Mouse (Mus musculus) midbrain, embryonic 10.5 days (tissue): ENCODE data around the gene Psma4. TPM values are rescaled to one million over a fixed set of nuclear protein-coding genes. Genes with fewer than 3 reads are reported as not detected.
A peak's percentile ranks its signal among the peaks of the same experiment; 100 is the strongest.

Experiments
- DNase-seq: peaks from one replicate; pipeline ENCODE4 v3.0.0-alpha.2; 2017; ENCODE audit warnings: low spot score
- H3K27ac ChIP-seq: fragments of 300-500 bp; sonication (generic); replicated peaks from 2 replicates; pipeline ENCODE4 v1.5.1; 2016; ENCODE audit warnings: mild to moderate bottlenecking
- H3K27me3 ChIP-seq: fragments of 300-500 bp; sonication (generic); 2 replicates; pipeline ENCODE4 v1.6.1; 2016; ENCODE audit warnings: low read depth, mild to moderate bottlenecking; ENCODE audit not compliant: poor library complexity, severe bottlenecking
- H3K36me3 ChIP-seq: fragments of 300-500 bp; sonication (generic); 2 replicates; pipeline ENCODE4 v1.6.1; 2016; ENCODE audit warnings: mild to moderate bottlenecking, moderate library complexity
- H3K4me1 ChIP-seq: fragments of 300-500 bp; sonication (generic); 2 replicates; pipeline ENCODE4 v1.6.1; 2016
- H3K4me3 ChIP-seq: fragments of 300-500 bp; sonication (generic); 2 replicates; pipeline ENCODE4 v1.5.1; 2016; ENCODE audit warnings: mild to moderate bottlenecking, moderate library complexity
- H3K9me3 ChIP-seq: fragments of 300-500 bp; sonication (generic); replicated peaks from 2 replicates; pipeline ENCODE4 v1.6.1; 2016; ENCODE audit warnings: mild to moderate bottlenecking
- WGBS: fragments of 180-500 bp; shearing (Covaris S2); methylation state at CpG from one replicate; pipeline ENCODE4 v1.1.7; 2016; 5-methylcytosine and 5-hydroxymethylcytosine counted together
- polyA plus RNA-seq: library from polyadenylated mRNA; unstranded; fragments of >200 nt; fragmentation: Nextera tagmentation; extraction: Ambion mirVana; gene quantifications from 2 replicates; pipeline ENCODE4 v1.2.1, GENCODE M21; 2016

The Psma4 gene
- polyA plus RNA-seq, result 314 and 322 TPM in 2 replicates

- Histone ChIP-seq H3K4me1 (peaks cover 22% of the 10 kb centered on the region), H3K27me3 (no peaks in the 10 kb centered on the region), H3K4me3 (peak within 1 kb of the TSS; percentile 95), H3K27ac (peak within 1 kb of the TSS; percentile 93), H3K9me3 (no peaks in the 10 kb centered on the region), H3K36me3 (peaks cover 39% of the 10 kb centered on the region)
- under 1% methylated on average over 65 of the region's 65 CpGs for WGBS
- peak; percentile 96 for DNase-seq
Observed at GRCm38 (mm10) chr9:54950575-54951321, at the start of gene Psma4, which contains the start of gene AY074887. Psma4 (plus strand) TSS chr9:54950790. AY074887 (minus strand) TSS chr9:54950998.

GRCm38 (mm10) chr9:54909446-54909845 lies 41.1 kb upstream of the Psma4 start:
- Histone ChIP-seq H3K9me3 (no peaks in the 10 kb centered on the region), H3K27ac (no peak overlapping the region), H3K36me3 (peaks cover 80% of the 10 kb centered on the region), H3K4me1 (no peaks in the 10 kb centered on the region), H3K4me3 (no peak overlapping the region), H3K27me3 (no peaks in the 10 kb centered on the region)
- 94% methylated on average over 5 of the region's 5 CpGs for WGBS
- DNase-seq, result no peak

GRCm38 (mm10) chr9:54915576-54915975 lies 35.0 kb upstream of the Psma4 start:
- H3K27ac ChIP-seq, result no peak overlapping the region
- H3K27me3 ChIP-seq, result no peaks in the 10 kb centered on the region
- 73% methylated on average over 7 of the region's 7 CpGs for WGBS
- no peak overlapping the region for H3K4me3 ChIP-seq
- peaks cover 9% of the 10 kb centered on the region for H3K4me1 ChIP-seq
- no peaks in the 10 kb centered on the region; the same call in 1 of the 2 replicates for H3K9me3 ChIP-seq
- peaks cover 20% of the 10 kb centered on the region for H3K36me3 ChIP-seq
- no peak for DNase-seq

GRCm38 (mm10) chr9:54916401-54916800 lies 34.2 kb upstream of the Psma4 start:
- H3K4me3 ChIP-seq, result peak overlapping the region; percentile 78

GRCm38 (mm10) chr9:54917010-54917677 lies 33.4 kb upstream of the Psma4 start, which contains the start of gene Hykk:
Hykk (plus strand) TSS chr9:54917283.
- under 1% methylated on average over 34 of the region's 34 CpGs for WGBS
- no peaks in the 10 kb centered on the region for H3K27me3 ChIP-seq
- H3K4me3 ChIP-seq, result peak within 1 kb of the TSS; percentile 78
- DNase-seq, result peak; percentile 92
- H3K36me3 ChIP-seq, result peaks cover 6% of the 10 kb centered on the region
- H3K27ac ChIP-seq, result peak within 1 kb of the TSS; percentile 83
- H3K9me3 ChIP-seq, result no peaks in the 10 kb centered on the region; the same call in 1 of the 2 replicates
- H3K4me1 ChIP-seq, result peaks cover 9% of the 10 kb centered on the region

More at GRCm38 (mm10) chr9:54916401-54916800, 34.2 kb upstream of the Psma4 start:
- no peak overlapping the region for H3K27ac ChIP-seq
- H3K27me3 ChIP-seq, result no peaks in the 10 kb centered on the region
- H3K4me1 ChIP-seq, result peaks cover 9% of the 10 kb centered on the region
- DNase-seq, result no peak
- no peaks in the 10 kb centered on the region; the same call in 1 of the 2 replicates for H3K9me3 ChIP-seq
- peaks cover 12% of the 10 kb centered on the region for H3K36me3 ChIP-seq
- WGBS, result 72% methylated on average over 8 of the region's 8 CpGs

DNA sequence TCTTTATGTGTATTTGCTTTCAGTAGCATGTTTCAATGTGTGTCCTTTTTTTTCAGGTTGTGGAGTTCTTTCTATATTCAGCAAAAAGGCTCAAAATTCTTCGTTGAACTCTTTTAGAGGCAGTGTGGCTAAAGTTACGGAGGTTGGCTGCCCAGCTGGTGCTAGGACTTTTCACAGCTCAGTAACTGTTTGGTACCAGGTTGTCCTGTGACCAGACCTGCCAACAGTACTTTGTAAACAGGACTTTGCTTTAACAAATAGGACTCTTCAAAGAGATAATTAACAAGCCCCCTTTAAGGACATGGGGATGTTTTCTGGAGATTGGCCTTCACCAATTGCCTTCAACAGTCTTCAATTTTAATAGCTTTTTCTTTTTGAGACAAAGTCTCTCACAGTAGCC lies 32.4 kb upstream of the Psma4 start:
- H3K9me3 ChIP-seq, result peaks cover 6% of the 10 kb centered on the region; the same call in 1 of the 2 replicates
- 87% methylated on average over 2 of the region's 2 CpGs for WGBS
- peaks cover 9% of the 10 kb centered on the region for H3K4me1 ChIP-seq
- peaks cover 10% of the 10 kb centered on the region for H3K36me3 ChIP-seq
- peak overlapping the region; percentile 78 for H3K4me3 ChIP-seq
- no peak overlapping the region for H3K27ac ChIP-seq
- H3K27me3 ChIP-seq, result no peaks in the 10 kb centered on the region
- DNase-seq, result no peak

DNA sequence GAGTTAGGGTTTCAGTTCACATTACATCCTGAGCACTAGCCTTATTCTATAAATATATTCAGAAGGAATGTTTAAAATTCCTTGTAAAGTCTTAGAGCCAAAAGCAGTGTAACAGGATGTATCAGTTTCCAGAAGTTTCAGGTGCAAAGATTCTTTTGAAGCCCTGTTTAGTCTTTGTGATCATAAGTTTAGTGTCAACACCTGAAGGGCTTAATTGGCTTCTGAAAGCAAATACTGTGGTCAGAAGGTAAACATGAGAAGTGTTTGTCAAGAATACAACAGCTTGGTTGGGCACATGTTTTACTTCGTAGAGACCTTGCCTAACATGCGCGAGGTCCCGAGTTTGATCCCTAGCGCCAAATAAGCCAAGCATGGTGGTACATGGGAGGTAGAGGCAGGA lies 31.8 kb upstream of the Psma4 start:
- H3K9me3 ChIP-seq, result peaks cover 6% of the 10 kb centered on the region; the same call in 1 of the 2 replicates
- H3K27me3 ChIP-seq, result no peaks in the 10 kb centered on the region
- peaks cover 9% of the 10 kb centered on the region for H3K4me1 ChIP-seq
- 94% methylated on average over 5 of the region's 5 CpGs for WGBS
- DNase-seq, result no peak
- H3K36me3 ChIP-seq, result peaks cover 10% of the 10 kb centered on the region
- H3K4me3 ChIP-seq, result no peak overlapping the region
- H3K27ac ChIP-seq, result no peak overlapping the region

GRCm38 (mm10) chr9:54919946-54920345 lies 30.6 kb upstream of the Psma4 start:
- Histone ChIP-seq H3K4me3 (no peak overlapping the region), H3K27ac (no peak overlapping the region), H3K4me1 (peaks cover 9% of the 10 kb centered on the region), H3K36me3 (peaks cover 10% of the 10 kb centered on the region), H3K27me3 (no peaks in the 10 kb centered on the region), H3K9me3 (peaks cover 6% of the 10 kb centered on the region; the same call in 1 of the 2 replicates)
- 61% methylated on average over 4 of the region's 4 CpGs for WGBS
- DNase-seq, result no peak

DNA sequence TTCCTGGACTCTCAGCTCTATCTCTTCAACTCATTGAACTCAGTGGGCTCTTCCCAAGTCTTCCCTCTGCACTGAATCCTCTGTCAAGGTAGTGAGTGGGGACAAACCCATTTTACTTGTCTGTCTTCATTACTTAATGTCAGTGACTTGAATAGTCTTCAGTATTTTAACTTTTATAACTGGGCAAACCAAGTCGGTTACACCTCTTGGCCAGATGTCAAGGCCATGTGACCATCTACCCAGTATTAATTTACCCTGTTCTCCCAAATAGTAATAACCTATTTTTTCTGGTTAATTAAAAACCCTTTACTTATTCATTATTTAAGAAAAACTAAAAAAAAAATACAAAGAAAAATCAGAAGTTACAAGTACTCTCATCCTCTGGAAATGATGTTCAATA lies 19.8 kb upstream of the Psma4 start:
- no peaks in the 10 kb centered on the region for H3K27me3 ChIP-seq
- no peaks in the 10 kb centered on the region for H3K9me3 ChIP-seq
- H3K4me1 ChIP-seq, result no peaks in the 10 kb centered on the region
- H3K27ac ChIP-seq, result no peak overlapping the region
- no peak overlapping the region for H3K4me3 ChIP-seq
- WGBS, result 87% methylated on average over 1 of the region's 1 CpGs
- no peaks in the 10 kb centered on the region for H3K36me3 ChIP-seq
- no peak for DNase-seq

- no peaks in the 10 kb centered on the region for H3K36me3 ChIP-seq
- H3K4me1 ChIP-seq, result no peaks in the 10 kb centered on the region
- WGBS, result 0% methylated on average over 1 of the region's 1 CpGs
Observed at GRCm38 (mm10) chr9:54931765-54932164, 18.8 kb upstream of the Psma4 start.

GRCm38 (mm10) chr9:54932379-54932778 lies 18.2 kb upstream of the Psma4 start:
- Histone ChIP-seq H3K36me3 (no peaks in the 10 kb centered on the region), H3K27me3 (no peaks in the 10 kb centered on the region), H3K4me3 (no peak overlapping the region), H3K9me3 (no peaks in the 10 kb centered on the region), H3K27ac (no peak overlapping the region), H3K4me1 (no peaks in the 10 kb centered on the region)
- no peak for DNase-seq
- WGBS, result 72% methylated on average over 2 of the region's 2 CpGs

More at GRCm38 (mm10) chr9:54931765-54932164, 18.8 kb upstream of the Psma4 start:
- DNase-seq, result no peak
- H3K4me3 ChIP-seq, result no peak overlapping the region
- H3K27me3 ChIP-seq, result no peaks in the 10 kb centered on the region
- no peak overlapping the region for H3K27ac ChIP-seq
- no peaks in the 10 kb centered on the region for H3K9me3 ChIP-seq

DNA sequence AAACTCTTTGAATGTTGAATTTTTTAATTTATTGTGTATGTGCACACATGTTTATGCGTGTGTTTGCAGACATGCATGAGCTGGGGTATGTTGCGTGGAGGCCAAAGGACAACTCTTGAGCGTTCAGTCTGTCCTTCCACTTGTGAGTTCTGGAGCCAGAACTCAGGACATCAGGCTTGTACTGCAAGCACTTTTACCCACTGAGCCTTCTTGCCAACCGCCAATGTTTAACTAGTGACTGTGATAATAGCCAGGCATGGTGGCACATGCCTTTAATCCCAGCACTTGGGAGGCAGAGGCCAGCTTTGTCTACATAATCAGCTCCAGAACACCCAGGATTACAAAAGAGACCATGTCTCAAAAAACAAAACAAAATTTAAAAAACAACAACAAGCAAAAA lies 8.5 kb upstream of the Psma4 start:
- 0 out of 2 replicates have a peak, but pooled peaks cover 6% of the 10 kb centered on the region for H3K36me3 ChIP-seq
- no peak for DNase-seq
- H3K27ac ChIP-seq, result no peak overlapping the region
- H3K9me3 ChIP-seq, result no peaks in the 10 kb centered on the region
- H3K4me1 ChIP-seq, result no peaks in the 10 kb centered on the region
- WGBS, result 95% methylated on average over 4 of the region's 4 CpGs
- H3K27me3 ChIP-seq, result no peaks in the 10 kb centered on the region
- no peak overlapping the region for H3K4me3 ChIP-seq

GRCm38 (mm10) chr9:54944467-54944866 lies 6.1 kb upstream of the Psma4 start:
- no peak for DNase-seq
- Histone ChIP-seq H3K27ac (no peak overlapping the region), H3K27me3 (no peaks in the 10 kb centered on the region), H3K4me1 (no peaks in the 10 kb centered on the region), H3K9me3 (no peaks in the 10 kb centered on the region), H3K4me3 (no peak overlapping the region), H3K36me3 (no peaks in the 10 kb centered on the region)
- WGBS, result 82% methylated on average over 2 of the region's 2 CpGs
